Mouse (Mus musculus) cerebellum, postnatal 14 days (tissue): Measurements from ENCODE around the gene Phf20.

Source experiments
- DNase-seq, 2 experiments: peaks; one replicate each; pipeline ENCODE4 v3.0.0; 2021; ENCODE audit warnings: mixed read lengths in 2 of 2

Phf20 gene

GRCm38 (mm10) chr2:156321538-156321937 is 125.3 kb downstream of the Phf20 start:
- DNase-seq = no peak

- no peak for DNase-seq
These were observed 127.9 kb downstream of the Phf20 start for GRCm38 (mm10) chr2:156324116-156324588.

- no peak for DNase-seq
These were observed 128.4 kb downstream of the Phf20 start for GRCm38 (mm10) chr2:156324681-156325080.

GRCm38 (mm10) chr2:156330681-156331080 is 134.4 kb downstream of the Phf20 start:
- no peak for DNase-seq

- no peak for DNase-seq
These were observed 135.2 kb downstream of the Phf20 start for GRCm38 (mm10) chr2:156331446-156331965.

- DNase-seq = no peak
These were observed 143.8 kb downstream of the Phf20 start for GRCm38 (mm10) chr2:156340078-156340477.

GRCm38 (mm10) chr2:156344775-156345532 is 148.7 kb downstream of the Phf20 start:
- peak; percentile 70 to 72 for DNase-seq

DNA sequence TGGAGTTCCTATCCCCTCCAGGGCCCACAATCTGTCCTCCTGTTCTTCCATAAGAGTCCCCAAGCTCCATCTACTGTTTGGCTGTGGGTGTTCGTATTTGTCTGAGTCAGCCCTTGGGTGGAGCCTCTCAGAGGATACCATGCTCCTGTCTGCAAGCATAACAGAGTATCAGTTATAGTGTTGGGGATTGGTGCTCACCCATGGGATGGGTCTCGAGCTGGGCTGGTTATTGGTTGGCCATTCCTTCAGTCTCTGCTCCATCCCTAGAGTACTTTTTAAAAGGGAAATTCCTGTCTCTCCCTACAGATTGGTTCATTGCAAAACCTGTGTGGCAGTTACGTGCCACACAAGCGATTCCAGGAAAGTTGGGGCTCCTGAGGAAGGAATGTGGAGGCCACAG is 152.5 kb downstream of the Phf20 start:
- DNase-seq = no peak

DNA sequence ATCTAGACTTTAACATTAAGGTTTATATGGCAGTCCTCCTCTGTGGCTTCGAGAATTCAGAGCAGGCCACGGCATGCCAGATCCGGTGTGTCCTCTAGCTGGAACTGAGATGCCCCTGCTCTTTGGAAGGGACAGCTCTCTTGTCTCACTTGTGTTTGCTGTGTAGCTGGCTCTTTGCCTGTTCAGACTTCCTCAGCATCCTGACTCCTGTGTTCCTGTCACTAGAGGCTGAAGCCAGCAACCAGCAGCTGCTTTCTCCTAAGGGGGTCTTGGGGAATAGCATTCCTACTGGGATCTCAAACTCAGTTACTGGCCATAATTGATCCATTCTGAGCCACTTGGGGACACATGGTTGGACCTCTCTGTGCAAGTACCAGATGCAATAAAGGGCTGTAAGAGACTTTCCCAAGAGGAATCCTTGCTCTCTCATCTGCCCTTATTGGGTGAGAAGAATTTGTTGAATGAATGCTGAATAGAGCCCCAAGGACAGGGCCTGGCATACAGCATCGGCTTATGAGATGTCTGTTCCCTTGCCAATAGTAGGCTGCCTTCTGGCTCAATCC is 153.1 kb downstream of the Phf20 start:
- peak; percentile 28 to 44 for DNase-seq

DNA sequence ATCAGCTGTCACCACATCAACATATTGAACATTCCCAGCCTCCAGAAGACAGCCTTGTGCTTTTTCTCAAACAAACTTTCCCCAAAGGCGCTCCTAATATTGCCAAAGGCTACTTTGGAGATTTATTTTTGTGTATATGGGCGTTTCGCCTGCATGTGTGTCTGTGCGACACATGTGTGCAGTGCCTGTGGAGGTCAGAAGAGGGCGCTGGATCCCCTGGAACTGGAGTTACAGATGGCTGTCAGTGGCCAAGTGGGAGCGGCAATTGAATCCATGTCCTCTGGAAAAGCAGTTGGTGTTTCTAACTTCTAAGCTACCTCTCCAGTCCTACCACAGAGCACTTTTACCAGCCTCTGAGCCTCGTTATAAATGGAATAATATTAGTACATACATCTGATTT is 155.0 kb downstream of the Phf20 start:
- DNase-seq = peak; percentile 17 to 56

DNA sequence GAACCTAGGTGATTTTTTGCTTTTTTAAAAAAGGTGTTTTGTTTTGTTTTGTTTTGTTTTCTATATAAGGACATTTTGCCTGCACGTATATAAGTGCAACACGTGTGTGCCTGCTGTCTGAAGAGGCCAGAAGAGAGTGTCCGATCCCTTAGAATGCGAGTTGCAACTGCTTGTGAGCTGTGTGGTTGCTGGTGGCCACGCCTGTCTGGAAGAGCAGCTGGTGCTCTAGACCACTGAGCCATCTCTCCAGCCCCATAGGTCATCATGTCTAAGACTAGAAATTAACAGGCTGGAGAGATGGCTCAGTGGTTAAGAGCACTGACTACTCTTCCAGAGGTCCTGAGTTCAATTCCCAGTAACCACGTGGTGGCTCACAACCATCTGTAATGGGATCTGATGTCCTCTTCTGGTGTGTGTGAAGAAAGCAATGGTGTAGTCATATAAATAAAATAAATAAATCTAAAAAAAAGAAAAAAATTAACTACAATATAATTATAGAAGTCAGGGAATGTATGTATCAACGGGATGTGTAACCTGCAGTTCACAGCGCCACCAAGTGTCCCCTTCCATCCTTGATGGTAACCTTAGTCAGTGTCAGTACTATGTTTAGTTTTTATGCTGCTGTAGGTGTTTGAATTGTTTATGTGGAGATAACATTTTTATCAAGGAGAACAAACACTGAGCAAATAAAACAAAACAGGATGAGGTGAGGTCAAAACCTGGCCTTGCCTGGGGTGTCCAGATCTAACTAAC is 156.3 kb downstream of the Phf20 start:
- DNase-seq = no peak

GRCm38 (mm10) chr2:156353265-156353692 is 157.0 kb downstream of the Phf20 start:
- DNase-seq = no peak

- DNase-seq = peak; percentile 80 to 81
These were observed 159.8 kb downstream of the Phf20 start for GRCm38 (mm10) chr2:156356031-156356430.
